Mouse (Mus musculus): Measurements from ENCODE around the gene Nedd9. TPM values are rescaled to one million over a fixed set of nuclear protein-coding genes. Genes with fewer than 3 reads are reported as not detected.

Nedd9 gene
- 2.3 TPM for polyA plus RNA-seq (2014; fragmentation: Illumina TruSeq; extraction: RNeasy Lipid Tissue Mini Kit (QIAGEN cat#74804); ENCODE audit: low read depth, low replicate concordance)

GRCm38 (mm10) chr13:41486606-41487408, at the start of gene Nedd9:
Nedd9 (minus strand) TSS chr13:41487362.

GRCm38 (mm10) chr13:41273927-41274650, 213.1 kb downstream of the Nedd9 start, which contains the start of gene Gm17364:
Gm17364 (minus strand) TSS chr13:41273977.

Other genes starting within 250 kb of the Nedd9 start
- gene Smim13, start 237.5 kb downstream of the Nedd9 start, polyA plus RNA-seq (2014; fragmentation: Illumina TruSeq; extraction: RNeasy Lipid Tissue Mini Kit (QIAGEN cat#74804); ENCODE audit: low read depth, low replicate concordance): 77.3 TPM
- not detected for gene Gm17364, start 213.4 kb downstream of the Nedd9 start, polyA plus RNA-seq (2014; fragmentation: Illumina TruSeq; extraction: RNeasy Lipid Tissue Mini Kit (QIAGEN cat#74804); ENCODE audit: low read depth, low replicate concordance)
- 7.2 TPM for gene Tmem170b, start 118.5 kb upstream of the Nedd9 start, polyA plus RNA-seq (2014; fragmentation: Illumina TruSeq; extraction: RNeasy Lipid Tissue Mini Kit (QIAGEN cat#74804); ENCODE audit: low read depth, low replicate concordance)